Mouse (Mus musculus) kidney, postnatal 14 days (tissue): ENCODE data around the gene Gimap5.
A peak's percentile ranks its signal among the peaks of the same experiment; 100 is the strongest.

Source experiments
- DNase-seq: peaks from one replicate; pipeline ENCODE4 v3.0.0; 2022; ENCODE audit warnings: mixed read lengths

Gimap5 gene

GRCm38 (mm10) chr6:48740501-48741169, 5.4 kb upstream of the Gimap5 start:
- no peak for DNase-seq

GRCm38 (mm10) chr6:48741273-48741672, 4.7 kb upstream of the Gimap5 start:
- DNase-seq = peak; percentile 29

- DNase-seq = peak; percentile 66
Observed at GRCm38 (mm10) chr6:48741711-48742206, 4.2 kb upstream of the Gimap5 start.

GRCm38 (mm10) chr6:48742422-48743351, 3.3 kb upstream of the Gimap5 start:
- DNase-seq = peak; percentile 89

GRCm38 (mm10) chr6:48745490-48745889, 507 bp upstream of the Gimap5 start:
- no peak for DNase-seq

- DNase-seq = peak; percentile 42
Observed at GRCm38 (mm10) chr6:48747091-48747966, 1.3 kb downstream of the Gimap5 start.

- DNase-seq = no peak
Observed at GRCm38 (mm10) chr6:48763567-48764270, 17.7 kb downstream of the Gimap5 start.

GRCm38 (mm10) chr6:48764496-48764895, 18.5 kb downstream of the Gimap5 start:
- DNase-seq = no peak

- DNase-seq = no peak
Observed at GRCm38 (mm10) chr6:48768178-48768869, 22.3 kb downstream of the Gimap5 start.

GRCm38 (mm10) chr6:48768933-48769332, 22.9 kb downstream of the Gimap5 start:
- DNase-seq = no peak

GRCm38 (mm10) chr6:48770696-48771095, 24.7 kb downstream of the Gimap5 start, which contains the start of gene Gimap3:
Gimap3 (minus strand) TSS chr6:48770851.
- DNase-seq = no peak

GRCm38 (mm10) chr6:48772030-48772429, 26.0 kb downstream of the Gimap5 start:
- DNase-seq = peak; percentile 90

GRCm38 (mm10) chr6:48784406-48784805, 38.4 kb downstream of the Gimap5 start:
- DNase-seq = no peak

- peak; percentile 77 for DNase-seq
Observed at GRCm38 (mm10) chr6:48785189-48785588, 39.2 kb downstream of the Gimap5 start.

GRCm38 (mm10) chr6:48785601-48786000, 39.6 kb downstream of the Gimap5 start:
- no peak for DNase-seq

GRCm38 (mm10) chr6:48787867-48788266, 41.9 kb downstream of the Gimap5 start:
- DNase-seq = no peak

- DNase-seq = no peak
Observed at GRCm38 (mm10) chr6:48801897-48802296, 55.9 kb downstream of the Gimap5 start.

GRCm38 (mm10) chr6:48803406-48804051, 57.5 kb downstream of the Gimap5 start:
- DNase-seq = no peak
